Mouse (Mus musculus) ES-Bruce4 (cell line): Measurements from ENCODE around the gene Patj. TPM values are rescaled to one million over a fixed set of nuclear protein-coding genes. Genes with fewer than 3 reads are reported as not detected.
A peak's percentile ranks its signal among the peaks of the same experiment; 100 is the strongest.

ENCODE experiments used
- H3K27ac ChIP-seq: 2 replicates; pipeline ENCODE4 v1.5.1; 2012; ENCODE audit warnings: low read length, inconsistent platforms; ENCODE audit not compliant: insufficient read depth
- H3K27me3 ChIP-seq: 2 replicates; pipeline ENCODE4 v1.6.1; 2012; ENCODE audit warnings: mild to moderate bottlenecking, low read length, inconsistent platforms; ENCODE audit not compliant: control insufficient read depth, poor library complexity, insufficient read depth, severe bottlenecking
- H3K36me3 ChIP-seq: 2 replicates; pipeline ENCODE4 v1.6.1; 2012; ENCODE audit warnings: inconsistent platforms, mild to moderate bottlenecking, low read length, moderate library complexity; ENCODE audit not compliant: control insufficient read depth, poor library complexity, insufficient read depth, severe bottlenecking
- H3K4me1 ChIP-seq: one replicate; pipeline ENCODE4 v1.8.1; 2011; ENCODE audit warnings: low read length; ENCODE audit not compliant: control insufficient read depth, insufficient read depth
- H3K4me3 ChIP-seq: 2 replicates; pipeline ENCODE4 v1.5.1; 2011; ENCODE audit warnings: low read depth, mild to moderate bottlenecking, low read length
- H3K9ac ChIP-seq: 2 replicates; pipeline ENCODE4 v1.6.1; 2012; ENCODE audit warnings: low read depth, mild to moderate bottlenecking, inconsistent platforms; ENCODE audit not compliant: poor library complexity, severe bottlenecking
- H3K9me3 ChIP-seq: replicated peaks from 2 replicates; pipeline ENCODE4 v1.6.1; 2012; ENCODE audit warnings: mild to moderate bottlenecking, low read length, inconsistent platforms; ENCODE audit not compliant: control insufficient read depth, poor library complexity, insufficient read depth, severe bottlenecking
- CTCF ChIP-seq: IDR thresholded peaks from one replicate; pipeline ENCODE4 v1.8.1; 2011; ENCODE audit warnings: low read depth, low read length
- EP300 ChIP-seq: IDR thresholded peaks from 2 replicates; pipeline ENCODE4 v1.6.1; 2011; ENCODE audit warnings: low read depth, low read length; ENCODE audit not compliant: insufficient read depth
- POLR2A ChIP-seq: IDR thresholded peaks from one replicate; pipeline ENCODE4 v1.8.1; 2011; ENCODE audit warnings: low read length; ENCODE audit not compliant: insufficient read depth
- polyA plus RNA-seq: library from polyadenylated mRNA; stranded (reverse); fragments of >200 nt; gene quantifications from 2 replicates; pipeline ENCODE4 v1.2.4, GENCODE M21; 2011; ENCODE audit warnings: low read depth; ENCODE audit not compliant: missing spikeins, insufficient read depth, insufficient read length

Gene Patj
- polyA plus RNA-seq: 62.7 and 75.1 TPM in 2 replicates

GRCm38 (mm10) chr4:98395690-98396437 lies at the start of gene Patj:
Gene Patj, plus strand, starts transcription at chr4:98395785.
- Histone ChIP-seq H3K36me3 (no peaks in the 10 kb centered on the region), H3K27ac (peak within 1 kb of the TSS; percentile 20; the same call in 1 of the 2 replicates), H3K4me1 (no peaks in the 10 kb centered on the region), H3K4me3 (peak within 1 kb of the TSS; percentile 72), H3K9me3 (no peaks in the 10 kb centered on the region), H3K27me3 (no peaks in the 10 kb centered on the region), H3K9ac (peak within 1 kb of the TSS; percentile 55)
- TF ChIP-seq CTCF: peak; percentile 8
- TF ChIP-seq EP300: no peak
- no peak for TF ChIP-seq POLR2A

GRCm38 (mm10) chr4:98348580-98348979 lies 47.0 kb upstream of the Patj start:
- H3K4me1 ChIP-seq: no peaks in the 10 kb centered on the region
- no peak overlapping the region for H3K4me3 ChIP-seq
- no peaks in the 10 kb centered on the region for H3K36me3 ChIP-seq
- TF ChIP-seq EP300: no peak
- TF ChIP-seq POLR2A: no peak
- TF ChIP-seq CTCF: no peak
- no peak overlapping the region for H3K9ac ChIP-seq
- H3K27me3 ChIP-seq: no peaks in the 10 kb centered on the region
- H3K27ac ChIP-seq: no peak overlapping the region
- H3K9me3 ChIP-seq: no peaks in the 10 kb centered on the region

- Histone ChIP-seq H3K9me3 (no peaks in the 10 kb centered on the region), H3K27me3 (no peaks in the 10 kb centered on the region), H3K4me1 (no peaks in the 10 kb centered on the region), H3K27ac (no peak overlapping the region), H3K4me3 (no peak overlapping the region), H3K36me3 (no peaks in the 10 kb centered on the region), H3K9ac (no peak overlapping the region)
- no peak for TF ChIP-seq POLR2A
- no peak for TF ChIP-seq CTCF
- no peak for TF ChIP-seq EP300
Observed at GRCm38 (mm10) chr4:98358034-98358809, 37.4 kb upstream of the Patj start.

GRCm38 (mm10) chr4:98375401-98375800 lies 20.2 kb upstream of the Patj start:
- Histone ChIP-seq H3K36me3 (no peaks in the 10 kb centered on the region), H3K27ac (no peak overlapping the region), H3K4me1 (no peaks in the 10 kb centered on the region), H3K27me3 (no peaks in the 10 kb centered on the region), H3K9ac (no peak overlapping the region), H3K9me3 (no peaks in the 10 kb centered on the region), H3K4me3 (no peak overlapping the region)
- TF ChIP-seq EP300 (no peak), CTCF (peak; percentile 68)

GRCm38 (mm10) chr4:98376943-98377342 lies 18.6 kb upstream of the Patj start:
- Histone ChIP-seq H3K4me1 (no peaks in the 10 kb centered on the region), H3K27ac (no peak overlapping the region), H3K27me3 (no peaks in the 10 kb centered on the region), H3K9ac (no peak overlapping the region), H3K9me3 (no peaks in the 10 kb centered on the region), H3K36me3 (no peaks in the 10 kb centered on the region), H3K4me3 (no peak overlapping the region)
- no peak for TF ChIP-seq EP300
- no peak for TF ChIP-seq POLR2A
- TF ChIP-seq CTCF: no peak
